Mouse (Mus musculus): ENCODE measurements around the gene Tln1. TPM values are rescaled to one million over a fixed set of nuclear protein-coding genes. Genes with fewer than 3 reads are reported as not detected.

The Tln1 gene
- polyA plus RNA-seq, 2 experiments, result 30.1 to 39.7 TPM

GRCm38 (mm10) chr4:43583421-43583820 lies 20.9 kb upstream of the Tln1 start:
- ATAC-seq (ENCODE audit: insufficient read depth), result no peak
- Histone ChIP-seq H3K9me3 (ENCODE audit: control insufficient read depth, low read length) (no peaks in the 10 kb centered on the region), H3K4me3 (ENCODE audit: insufficient read depth in 1 of 2, low read depth in 2 of 2, low read length in 2 of 2) (no peak overlapping the region), H3K4me2 (ENCODE audit: low read depth) (no peak overlapping the region), H3K9ac (replicated peaks) (no peak overlapping the region), H3K4me1 (replicated peaks; ENCODE audit: control insufficient read depth in 2 of 2, insufficient read depth in 2 of 2, low read length in 1 of 2) (peaks cover 6 to 15% of the 10 kb centered on the region in 2 experiments), H3K27ac (no peak overlapping the region), H3K27me3 (ENCODE audit: control insufficient read depth, insufficient read depth, low read length) (no peaks in the 10 kb centered on the region), H3K36me3 (replicated peaks; ENCODE audit: control insufficient read depth, insufficient read depth, low read depth) (peaks cover 27% of the 10 kb centered on the region)
- DNase-seq (ENCODE audit: low read depth in 3 of 3, low spot score in 3 of 3), result no peak
- WGBS (ENCODE audit: insufficient replicate concordance), result 66% methylated on average over 7 of the region's 7 CpGs
- no peak for TF ChIP-seq EP300 (IDR thresholded peaks at IDR 0.05; ENCODE audit: low read depth)
- TF ChIP-seq CTCF (IDR thresholded peaks at IDR 0.05; ENCODE audit: low read depth), result no peak

- Histone ChIP-seq H3K4me2 (ENCODE audit: low read depth) (no peak overlapping the region), H3K9me3 (ENCODE audit: control insufficient read depth, low read length) (no peaks in the 10 kb centered on the region), H3K9ac (replicated peaks) (no peak overlapping the region), H3K4me1 (replicated peaks; ENCODE audit: control insufficient read depth in 2 of 2, insufficient read depth in 2 of 2, low read length in 1 of 2) (peaks cover 2 to 9% of the 10 kb centered on the region in 2 experiments), H3K27ac (no peak overlapping the region), H3K27me3 (ENCODE audit: control insufficient read depth, insufficient read depth, low read length) (no peaks in the 10 kb centered on the region), H3K4me3 (ENCODE audit: insufficient read depth in 1 of 2, low read depth in 2 of 2, low read length in 2 of 2) (no peak overlapping the region), H3K36me3 (replicated peaks; ENCODE audit: control insufficient read depth, insufficient read depth, low read depth) (peaks cover 27% of the 10 kb centered on the region)
- 72% methylated on average over 5 of the region's 5 CpGs for WGBS (ENCODE audit: insufficient replicate concordance)
- ATAC-seq (ENCODE audit: insufficient read depth) (no peak), DNase-seq (ENCODE audit: low read depth in 3 of 3, low spot score in 3 of 3) (no peak)
- TF ChIP-seq CTCF (IDR thresholded peaks at IDR 0.05; ENCODE audit: low read depth), result no peak
- TF ChIP-seq EP300 (IDR thresholded peaks at IDR 0.05; ENCODE audit: low read depth), result no peak
Observed at GRCm38 (mm10) chr4:43582241-43582640, 19.8 kb upstream of the Tln1 start.

DNA sequence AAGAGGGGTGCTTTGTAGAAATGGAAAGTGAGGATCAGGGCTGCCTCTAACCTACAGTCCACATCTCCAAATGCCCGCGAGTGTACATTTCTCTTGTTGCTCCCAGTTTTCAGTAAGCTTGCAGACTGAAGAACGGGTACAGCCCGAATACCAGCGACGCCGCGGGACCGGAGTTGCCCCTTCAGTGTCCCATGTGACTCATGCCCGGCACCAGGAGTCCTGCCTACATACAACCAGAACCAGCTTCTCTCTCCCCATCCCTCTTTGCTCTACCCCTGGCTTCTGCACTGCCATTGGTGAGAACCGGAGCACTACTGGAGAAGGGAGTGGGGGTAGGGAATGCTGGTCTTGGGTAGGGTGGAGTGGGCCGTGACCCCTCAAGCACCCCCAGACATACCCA lies 18.9 kb upstream of the Tln1 start:
- peaks cover 27% of the 10 kb centered on the region for H3K36me3 ChIP-seq (replicated peaks; ENCODE audit: control insufficient read depth, insufficient read depth, low read depth)
- H3K9ac ChIP-seq (replicated peaks), result no peak overlapping the region
- TF ChIP-seq EP300 (IDR thresholded peaks at IDR 0.05; ENCODE audit: low read depth) (no peak), CTCF (IDR thresholded peaks at IDR 0.05; ENCODE audit: low read depth) (no peak)
- H3K4me2 ChIP-seq (ENCODE audit: low read depth), result no peak overlapping the region
- no peak for DNase-seq (ENCODE audit: low read depth in 3 of 3, low spot score in 3 of 3)
- ATAC-seq (ENCODE audit: insufficient read depth), result no peak
- no peak overlapping the region for H3K27ac ChIP-seq
- no peaks in the 10 kb centered on the region for H3K9me3 ChIP-seq (ENCODE audit: control insufficient read depth, low read length)
- 92% methylated on average over 12 of the region's 12 CpGs for WGBS (ENCODE audit: insufficient replicate concordance)
- H3K27me3 ChIP-seq (ENCODE audit: control insufficient read depth, insufficient read depth, low read length), result no peaks in the 10 kb centered on the region
- no peak overlapping the region for H3K4me3 ChIP-seq (ENCODE audit: insufficient read depth in 1 of 2, low read depth in 2 of 2, low read length in 2 of 2)
- H3K4me1 ChIP-seq (replicated peaks; ENCODE audit: control insufficient read depth in 2 of 2, insufficient read depth in 2 of 2, low read length in 1 of 2), result peaks cover 9 to 17% of the 10 kb centered on the region in 2 experiments

DNA sequence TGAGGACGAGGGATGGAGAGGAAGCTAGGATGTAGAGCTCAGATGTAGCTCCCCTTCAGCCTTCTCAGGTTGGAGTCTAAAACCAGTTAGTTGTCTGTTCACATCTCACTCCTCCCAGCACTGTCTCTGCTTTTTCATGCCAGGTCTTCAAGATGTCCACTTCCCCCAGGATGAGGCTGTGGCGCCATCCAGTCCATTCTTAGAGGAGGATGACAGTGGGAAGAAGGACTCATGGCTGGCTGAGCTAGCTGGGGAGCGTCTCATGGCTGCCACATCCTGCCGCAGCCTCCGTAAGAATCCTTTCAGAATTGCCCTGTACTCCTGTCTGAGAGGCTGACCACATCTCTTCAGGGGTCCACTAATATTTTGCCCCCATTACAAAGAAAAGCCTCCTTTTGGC lies 18.2 kb upstream of the Tln1 start:
- ATAC-seq (ENCODE audit: insufficient read depth) (no peak), DNase-seq (ENCODE audit: low read depth in 3 of 3, low spot score in 3 of 3) (no peak)
- H3K36me3 ChIP-seq (replicated peaks; ENCODE audit: control insufficient read depth, insufficient read depth, low read depth), result peaks cover 27% of the 10 kb centered on the region
- H3K27me3 ChIP-seq (ENCODE audit: control insufficient read depth, insufficient read depth, low read length), result no peaks in the 10 kb centered on the region
- no peak overlapping the region for H3K4me2 ChIP-seq (ENCODE audit: low read depth)
- H3K4me3 ChIP-seq (ENCODE audit: insufficient read depth in 1 of 2, low read depth in 2 of 2, low read length in 2 of 2), result no peak overlapping the region
- no peak overlapping the region for H3K9ac ChIP-seq (replicated peaks)
- no peaks in the 10 kb centered on the region for H3K9me3 ChIP-seq (ENCODE audit: control insufficient read depth, low read length)
- no peak overlapping the region for H3K27ac ChIP-seq
- peaks cover 11 to 20% of the 10 kb centered on the region in 2 experiments for H3K4me1 ChIP-seq (replicated peaks; ENCODE audit: control insufficient read depth in 2 of 2, insufficient read depth in 2 of 2, low read length in 1 of 2)
- 91% methylated on average over 5 of the region's 5 CpGs for WGBS (ENCODE audit: insufficient replicate concordance)
- no peak for TF ChIP-seq CTCF (IDR thresholded peaks at IDR 0.05; ENCODE audit: low read depth)
- TF ChIP-seq EP300 (IDR thresholded peaks at IDR 0.05; ENCODE audit: low read depth), result no peak

GRCm38 (mm10) chr4:43579731-43580130 lies 17.2 kb upstream of the Tln1 start:
- H3K9ac ChIP-seq (replicated peaks), result peak overlapping the region; percentile 90
- peak overlapping the region; percentile 83 for H3K4me3 ChIP-seq (ENCODE audit: insufficient read depth in 1 of 2, low read depth in 2 of 2, low read length in 2 of 2)
- H3K4me1 ChIP-seq (replicated peaks; ENCODE audit: control insufficient read depth in 2 of 2, insufficient read depth in 2 of 2, low read length in 1 of 2), result peaks cover 11 to 20% of the 10 kb centered on the region in 2 experiments
- no peak for DNase-seq (ENCODE audit: low read depth in 3 of 3, low spot score in 3 of 3)
- ATAC-seq (ENCODE audit: insufficient read depth), result no peak
- peaks cover 27% of the 10 kb centered on the region for H3K36me3 ChIP-seq (replicated peaks; ENCODE audit: control insufficient read depth, insufficient read depth, low read depth)
- TF ChIP-seq EP300 (IDR thresholded peaks at IDR 0.05; ENCODE audit: low read depth), result no peak
- 67% methylated on average over 6 of the region's 6 CpGs for WGBS (ENCODE audit: insufficient replicate concordance)
- peak overlapping the region; percentile 92 for H3K4me2 ChIP-seq (ENCODE audit: low read depth)
- no peaks in the 10 kb centered on the region for H3K9me3 ChIP-seq (ENCODE audit: control insufficient read depth, low read length)
- no peaks in the 10 kb centered on the region for H3K27me3 ChIP-seq (ENCODE audit: control insufficient read depth, insufficient read depth, low read length)
- no peak overlapping the region for H3K27ac ChIP-seq

Data from liver, embryonic 14.5 days (tissue).